Mouse (Mus musculus) hindbrain, embryonic 12.5 days (tissue): ENCODE results near the gene Mars. TPM values are rescaled to one million over a fixed set of nuclear protein-coding genes. Genes with fewer than 3 reads are reported as not detected.
A peak's percentile ranks its signal among the peaks of the same experiment; 100 is the strongest.

Experiments used
- ATAC-seq: fragments of 200-750 bp; cut with Nextera tagmentation; 2 replicates; pipeline ENCODE4 v1.8.0; 2017; ENCODE audit warnings: moderate TSS enrichment; ENCODE audit not compliant: low FRiP score
- H3K27ac ChIP-seq: fragments of 300-500 bp; sonication (generic); 2 replicates; pipeline ENCODE4 v1.5.1; 2016; ENCODE audit warnings: mild to moderate bottlenecking
- H3K27me3 ChIP-seq: fragments of 300-500 bp; sonication (generic); 2 replicates; pipeline ENCODE4 v1.6.1; 2016; ENCODE audit warnings: mild to moderate bottlenecking
- H3K36me3 ChIP-seq: fragments of 300-500 bp; sonication (generic); 2 replicates; pipeline ENCODE4 v1.6.1; 2016; ENCODE audit warnings: mild to moderate bottlenecking
- H3K4me1 ChIP-seq: fragments of 300-500 bp; sonication (generic); 2 replicates; pipeline ENCODE4 v1.6.1; 2016
- H3K4me2 ChIP-seq: fragments of 300-500 bp; sonication (generic); replicated peaks from 2 replicates; pipeline ENCODE4 v1.6.1; 2016; ENCODE audit warnings: mild to moderate bottlenecking
- H3K4me3 ChIP-seq: fragments of 300-500 bp; sonication (generic); 2 replicates; pipeline ENCODE4 v1.5.1; 2016; ENCODE audit warnings: mild to moderate bottlenecking
- H3K9ac ChIP-seq: fragments of 300-500 bp; sonication (generic); 2 replicates; pipeline ENCODE4 v1.6.1; 2016; ENCODE audit warnings: mild to moderate bottlenecking, moderate library complexity
- H3K9me3 ChIP-seq: fragments of 300-500 bp; sonication (generic); replicated peaks from 2 replicates; pipeline ENCODE4 v1.6.1; 2016; ENCODE audit warnings: mild to moderate bottlenecking
- WGBS: fragments of 180-500 bp; shearing (Covaris S2); methylation state at CpG from one replicate; pipeline ENCODE4 v1.1.7; 2016; 5-methylcytosine and 5-hydroxymethylcytosine counted together
- polyA plus RNA-seq: library from polyadenylated mRNA; unstranded; fragments of >200 nt; fragmentation: Nextera tagmentation; extraction: Ambion mirVana; gene quantifications from 2 replicates; pipeline ENCODE4 v1.2.1, GENCODE M21; 2016

Gene Mars
- polyA plus RNA-seq, 1 experiment from 2014 or later: 142 TPM

GRCm38 (mm10) chr10:127295986-127296794 is 15.4 kb downstream of the Mars start:
- H3K4me1 ChIP-seq: peaks cover 20% of the 10 kb centered on the region
- H3K27ac ChIP-seq: no peak overlapping the region
- no peak overlapping the region for H3K4me3 ChIP-seq
- H3K27me3 ChIP-seq: no peaks in the 10 kb centered on the region
- no peak overlapping the region for H3K4me2 ChIP-seq
- 94% methylated on average over 24 of the region's 24 CpGs for WGBS
- H3K9ac ChIP-seq: no peak overlapping the region; the same call in 1 of the 2 replicates
- peaks cover 76% of the 10 kb centered on the region for H3K36me3 ChIP-seq
- ATAC-seq: no peak
- no peaks in the 10 kb centered on the region for H3K9me3 ChIP-seq

- no peak overlapping the region for H3K9ac ChIP-seq
- no peak for ATAC-seq
- 86% methylated on average over 10 of the region's 10 CpGs for WGBS
- H3K4me2 ChIP-seq: no peak overlapping the region
- no peaks in the 10 kb centered on the region for H3K27me3 ChIP-seq
- no peak overlapping the region for H3K4me3 ChIP-seq
- no peaks in the 10 kb centered on the region for H3K9me3 ChIP-seq
- peaks cover 22% of the 10 kb centered on the region for H3K4me1 ChIP-seq
- no peak overlapping the region for H3K27ac ChIP-seq
- H3K36me3 ChIP-seq: peaks cover 64% of the 10 kb centered on the region
These were observed 16.6 kb downstream of the Mars start for GRCm38 (mm10) chr10:127294895-127295510.

GRCm38 (mm10) chr10:127293590-127294113 is 17.9 kb downstream of the Mars start:
- no peaks in the 10 kb centered on the region for H3K27me3 ChIP-seq
- no peak overlapping the region for H3K9ac ChIP-seq
- H3K4me2 ChIP-seq: no peak overlapping the region
- ATAC-seq: no peak
- H3K27ac ChIP-seq: no peak overlapping the region
- no peak overlapping the region for H3K4me3 ChIP-seq
- peaks cover 27% of the 10 kb centered on the region for H3K4me1 ChIP-seq
- peaks cover 51% of the 10 kb centered on the region for H3K36me3 ChIP-seq
- WGBS: 85% methylated on average over 3 of the region's 3 CpGs
- no peaks in the 10 kb centered on the region for H3K9me3 ChIP-seq

GRCm38 (mm10) chr10:127292987-127293538 is 18.5 kb downstream of the Mars start:
- H3K9me3 ChIP-seq: no peaks in the 10 kb centered on the region
- no peak overlapping the region for H3K4me2 ChIP-seq
- H3K27ac ChIP-seq: no peak overlapping the region
- no peak overlapping the region for H3K4me3 ChIP-seq
- peaks cover 27% of the 10 kb centered on the region for H3K4me1 ChIP-seq
- WGBS: 91% methylated on average over 6 of the region's 6 CpGs
- H3K36me3 ChIP-seq: peaks cover 46% of the 10 kb centered on the region
- H3K9ac ChIP-seq: no peak overlapping the region
- no peaks in the 10 kb centered on the region for H3K27me3 ChIP-seq
- no peak for ATAC-seq

- peak overlapping the region; percentile 56 for H3K9ac ChIP-seq
- peak overlapping the region; percentile 92 for H3K4me2 ChIP-seq
- peak overlapping the region; percentile 97; the same call in 1 of the 2 replicates for H3K27ac ChIP-seq
- peak overlapping the region; percentile 66 for H3K4me3 ChIP-seq
- H3K27me3 ChIP-seq: no peaks in the 10 kb centered on the region
- 53% methylated on average over 5 of the region's 5 CpGs for WGBS
- no peak for ATAC-seq
- H3K36me3 ChIP-seq: peaks cover 36% of the 10 kb centered on the region
- peaks cover 37% of the 10 kb centered on the region for H3K4me1 ChIP-seq
- no peaks in the 10 kb centered on the region for H3K9me3 ChIP-seq
These were observed 19.5 kb downstream of the Mars start for GRCm38 (mm10) chr10:127291881-127292638.

GRCm38 (mm10) chr10:127290930-127291880 is 20.4 kb downstream of the Mars start:
- peaks cover 45% of the 10 kb centered on the region for H3K4me1 ChIP-seq
- ATAC-seq: peak; percentile 46

GRCm38 (mm10) chr10:127290307-127290929 is 21.2 kb downstream of the Mars start:
- Histone ChIP-seq H3K4me3 (peak overlapping the region; percentile 66), H3K36me3 (peaks cover 33% of the 10 kb centered on the region), H3K27me3 (no peaks in the 10 kb centered on the region), H3K9me3 (no peaks in the 10 kb centered on the region), H3K27ac (peak overlapping the region; percentile 97), H3K9ac (peak overlapping the region; percentile 56), H3K4me2 (peak overlapping the region; percentile 92), H3K4me1 (peaks cover 52% of the 10 kb centered on the region)
- peak; percentile 92 for ATAC-seq
- under 1% methylated on average over 42 of the region's 47 CpGs for WGBS

More at GRCm38 (mm10) chr10:127290930-127291880, 20.4 kb downstream of the Mars start:
- Histone ChIP-seq H3K36me3 (peaks cover 33% of the 10 kb centered on the region), H3K4me3 (peak overlapping the region; percentile 66), H3K9ac (peak overlapping the region; percentile 56), H3K4me2 (peak overlapping the region; percentile 92), H3K27me3 (no peaks in the 10 kb centered on the region), H3K27ac (peak overlapping the region; percentile 97), H3K9me3 (no peaks in the 10 kb centered on the region)
- 6% methylated on average over 19 of the region's 19 CpGs for WGBS

GRCm38 (mm10) chr10:127289573-127290191 is 21.9 kb downstream of the Mars start:
- H3K4me2 ChIP-seq: peak overlapping the region; percentile 92
- no peaks in the 10 kb centered on the region for H3K27me3 ChIP-seq
- H3K4me1 ChIP-seq: peaks cover 57% of the 10 kb centered on the region
- peak overlapping the region; percentile 66 for H3K4me3 ChIP-seq
- WGBS: 2% methylated on average over 15 of the region's 15 CpGs
- H3K9me3 ChIP-seq: no peaks in the 10 kb centered on the region
- H3K27ac ChIP-seq: peak overlapping the region; percentile 97
- ATAC-seq: peak; percentile 4
- peak overlapping the region; percentile 88 for H3K9ac ChIP-seq
- H3K36me3 ChIP-seq: peaks cover 33% of the 10 kb centered on the region

GRCm38 (mm10) chr10:127288800-127289572 is 22.6 kb downstream of the Mars start, which contains the start of gene Mbd6:
Gene Mbd6, minus strand, starts transcription at chr10:127289018.
- under 1% methylated on average over 55 of the region's 65 CpGs for WGBS
- H3K9ac ChIP-seq: peak within 1 kb of the TSS; percentile 88
- H3K9me3 ChIP-seq: no peaks in the 10 kb centered on the region
- H3K4me2 ChIP-seq: peak within 1 kb of the TSS; percentile 92
- no peaks in the 10 kb centered on the region for H3K27me3 ChIP-seq
- peak within 1 kb of the TSS; percentile 97 for H3K27ac ChIP-seq
- peaks cover 33% of the 10 kb centered on the region for H3K36me3 ChIP-seq
- peaks cover 58% of the 10 kb centered on the region for H3K4me1 ChIP-seq
- peak; percentile 14 for ATAC-seq
- H3K4me3 ChIP-seq: peak within 1 kb of the TSS; percentile 66

- H3K4me2 ChIP-seq: peak overlapping the region; percentile 92
- peak; percentile 0 for ATAC-seq
- H3K27ac ChIP-seq: peak overlapping the region; percentile 97
- peaks cover 56% of the 10 kb centered on the region for H3K4me1 ChIP-seq
- H3K9me3 ChIP-seq: no peaks in the 10 kb centered on the region
- peak overlapping the region; percentile 88 for H3K9ac ChIP-seq
- H3K27me3 ChIP-seq: no peaks in the 10 kb centered on the region
- H3K36me3 ChIP-seq: peaks cover 34% of the 10 kb centered on the region
- 0% methylated on average over 21 of the region's 28 CpGs for WGBS
- H3K4me3 ChIP-seq: peak overlapping the region; percentile 66
These were observed 23.2 kb downstream of the Mars start for GRCm38 (mm10) chr10:127288328-127288799.
